Mouse (Mus musculus): ENCODE measurements at regions not wholly inside any gene's neighbourhood (a gene's known extent, or its start where the extent isn't known, plus 50 kb on each side); places are given as distances from the start of the nearest gene placed in this dataset.
A peak's percentile ranks its signal among the peaks of the same experiment; 100 is the strongest.

DNA sequence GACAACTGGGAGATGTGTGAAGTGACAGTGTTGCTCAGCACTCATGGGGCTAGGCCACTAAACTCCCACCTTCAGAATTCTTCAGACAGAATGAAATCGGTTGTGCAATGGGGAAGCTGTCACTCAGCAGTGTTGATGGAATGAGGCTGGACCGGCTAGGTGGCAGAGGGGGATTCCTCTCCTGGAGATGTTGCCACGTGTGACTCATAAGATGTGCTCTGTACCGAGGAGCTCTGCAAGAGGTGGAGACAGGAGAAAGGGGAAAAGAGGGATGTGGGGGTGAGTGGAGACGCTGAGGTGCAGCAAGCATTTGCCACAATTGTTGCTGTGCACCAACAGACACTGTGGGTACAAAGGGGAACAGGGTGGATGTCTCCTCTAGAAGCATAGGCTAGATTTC lies 133.6 kb downstream of the Gm10260 start:
- no peak for ATAC-seq (replicated peaks; ENCODE audit: insufficient number of reproducible peaks, low FRiP score, low TSS enrichment, poor library complexity, severe bottlenecking)

DNA sequence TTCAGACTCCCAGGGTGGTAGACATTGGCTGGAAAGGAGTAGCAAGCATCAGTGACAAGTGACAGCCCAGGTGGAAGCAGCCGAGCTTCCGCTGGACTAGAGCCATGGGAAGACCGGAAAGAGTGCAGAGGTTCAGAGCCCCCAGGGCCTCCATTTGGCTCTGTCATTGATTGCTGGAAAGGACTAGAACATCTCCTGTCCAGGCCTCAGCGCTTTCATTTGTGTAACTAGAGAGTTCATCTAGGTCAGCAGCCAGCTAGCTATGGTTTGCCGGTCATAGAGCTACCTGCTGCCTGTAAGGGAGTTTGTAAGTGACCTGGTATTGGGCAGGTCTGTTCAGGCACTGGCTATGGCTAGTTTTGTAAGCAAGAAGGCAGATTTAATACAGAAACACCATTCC lies 134.3 kb downstream of the Gm10260 start:
- no peak for ATAC-seq (replicated peaks; ENCODE audit: insufficient number of reproducible peaks, low FRiP score, low TSS enrichment, poor library complexity, severe bottlenecking)

DNA sequence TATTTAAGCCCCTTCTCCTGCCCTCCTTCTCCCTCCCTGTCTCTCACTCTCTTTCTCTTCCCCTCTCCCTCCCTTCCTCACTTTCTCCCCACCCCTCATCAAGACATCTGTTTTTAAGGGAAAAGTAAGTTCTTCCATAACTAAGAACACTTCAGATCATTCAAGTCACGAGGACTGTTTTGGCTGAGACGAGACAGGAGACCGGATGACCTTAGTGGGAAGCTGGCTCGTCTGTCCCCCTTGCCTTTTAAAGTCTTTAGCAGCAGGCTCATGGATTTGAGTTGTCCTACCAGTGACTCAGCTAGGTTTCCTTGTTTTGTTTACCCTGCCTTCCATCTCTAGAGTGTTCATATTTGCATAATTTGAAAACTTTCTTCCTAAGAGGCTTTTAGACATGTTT lies 135.0 kb downstream of the Gm10260 start:
- no peak for ATAC-seq (replicated peaks; ENCODE audit: insufficient number of reproducible peaks, low FRiP score, low TSS enrichment, poor library complexity, severe bottlenecking)

DNA sequence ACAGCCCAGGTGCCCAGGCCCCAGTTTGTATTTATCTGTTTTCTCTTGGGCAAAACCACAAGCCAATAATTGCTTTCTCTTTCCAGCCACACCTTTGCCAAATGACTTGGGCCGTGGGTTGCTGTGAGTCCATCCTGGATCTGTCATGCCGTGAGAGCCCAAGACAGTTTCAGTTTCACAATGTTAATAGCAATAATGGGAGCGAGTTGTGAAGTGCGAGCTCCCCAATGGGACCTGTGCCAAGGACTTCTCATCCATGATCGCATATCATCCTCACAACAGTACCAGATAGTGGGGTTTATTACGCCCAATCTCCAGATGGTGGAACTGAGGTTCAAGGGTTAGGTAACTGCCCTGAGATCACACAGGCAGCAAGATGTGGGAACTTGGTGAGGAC lies 142.2 kb downstream of the Gm10260 start:
- ATAC-seq (replicated peaks; ENCODE audit: insufficient number of reproducible peaks, low FRiP score, low TSS enrichment, poor library complexity, severe bottlenecking): no peak

DNA sequence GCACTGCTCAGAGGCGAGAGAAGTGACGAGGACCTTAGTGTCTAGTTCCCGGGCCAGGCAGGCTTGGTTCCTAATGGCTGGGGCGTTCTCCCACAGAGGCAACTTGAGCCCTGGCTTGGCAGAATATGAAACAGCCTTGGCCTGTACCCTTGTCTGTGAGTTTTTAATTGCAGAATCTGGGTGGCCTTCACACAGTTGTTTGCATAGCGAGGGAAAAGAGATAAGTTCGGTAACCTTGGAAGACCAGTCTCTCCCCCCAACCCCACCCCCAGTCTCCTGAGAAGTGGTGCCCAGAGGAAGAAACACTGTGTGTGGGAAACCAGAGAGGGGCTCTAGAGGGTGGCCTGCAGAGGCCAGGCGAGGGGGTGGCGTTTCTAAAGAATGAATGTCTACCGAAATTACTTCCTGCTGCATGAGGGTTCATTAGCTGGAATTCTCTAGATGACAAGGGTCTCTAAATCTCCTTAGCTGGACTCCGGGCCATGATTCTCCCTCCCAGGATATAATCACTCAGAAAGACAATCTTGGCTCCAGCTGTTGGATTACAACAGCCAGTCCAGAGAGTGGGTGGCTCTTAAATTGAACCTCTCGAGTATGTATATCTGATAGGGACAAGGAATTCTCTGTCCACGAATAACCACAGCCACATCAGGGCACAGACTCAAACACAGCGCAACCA lies 142.8 kb downstream of the Gm10260 start:
- no peak for ATAC-seq (replicated peaks; ENCODE audit: insufficient number of reproducible peaks, low FRiP score, low TSS enrichment, poor library complexity, severe bottlenecking)

DNA sequence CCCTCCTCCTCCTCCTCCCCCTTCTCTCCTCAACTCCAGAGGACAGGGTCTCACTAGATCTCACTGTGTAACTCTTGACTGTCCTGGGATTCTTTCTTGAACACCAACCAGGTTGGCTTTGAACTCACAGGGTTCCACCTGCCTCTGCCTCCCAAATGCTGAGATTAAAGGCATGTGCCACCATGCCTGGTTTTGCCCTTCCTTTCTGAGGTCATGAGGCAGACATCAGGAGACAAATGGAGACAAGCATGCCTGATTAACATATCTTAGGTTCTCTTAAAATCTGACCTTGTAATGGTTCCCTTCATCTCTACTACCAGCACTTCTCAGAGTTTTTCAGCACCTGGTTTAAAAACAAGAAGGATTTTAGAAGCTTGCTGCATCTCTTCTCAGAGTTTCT lies 143.5 kb downstream of the Gm10260 start:
- ATAC-seq (replicated peaks; ENCODE audit: insufficient number of reproducible peaks, low FRiP score, low TSS enrichment, poor library complexity, severe bottlenecking): no peak

DNA sequence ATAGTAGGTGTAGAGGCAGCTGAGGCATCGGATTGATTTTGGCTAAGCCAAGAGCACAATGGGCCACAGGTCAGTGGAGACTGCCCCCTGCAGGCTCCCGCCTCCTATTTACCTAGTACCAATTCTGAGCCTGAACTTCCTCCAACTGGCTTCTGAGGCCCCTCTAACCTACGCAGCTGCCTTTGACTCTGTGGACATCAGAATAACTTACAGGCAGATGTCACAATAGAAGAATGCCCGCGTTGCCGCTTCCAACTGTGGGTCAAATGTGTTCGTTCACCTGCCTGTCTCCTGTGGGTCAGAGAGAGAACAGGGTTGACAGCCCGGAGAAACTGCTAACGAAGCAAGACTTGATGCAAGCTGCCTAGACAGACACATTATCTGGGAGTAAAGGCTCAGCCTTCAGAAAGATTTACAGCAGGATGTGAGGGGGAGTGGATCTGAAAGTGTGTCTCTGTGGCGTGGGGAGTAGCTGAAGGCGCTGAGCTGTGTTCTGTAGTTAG lies 153.2 kb downstream of the Gm10260 start:
- peak; percentile 92 for ATAC-seq (replicated peaks; ENCODE audit: insufficient number of reproducible peaks, low FRiP score, low TSS enrichment, poor library complexity, severe bottlenecking)

DNA sequence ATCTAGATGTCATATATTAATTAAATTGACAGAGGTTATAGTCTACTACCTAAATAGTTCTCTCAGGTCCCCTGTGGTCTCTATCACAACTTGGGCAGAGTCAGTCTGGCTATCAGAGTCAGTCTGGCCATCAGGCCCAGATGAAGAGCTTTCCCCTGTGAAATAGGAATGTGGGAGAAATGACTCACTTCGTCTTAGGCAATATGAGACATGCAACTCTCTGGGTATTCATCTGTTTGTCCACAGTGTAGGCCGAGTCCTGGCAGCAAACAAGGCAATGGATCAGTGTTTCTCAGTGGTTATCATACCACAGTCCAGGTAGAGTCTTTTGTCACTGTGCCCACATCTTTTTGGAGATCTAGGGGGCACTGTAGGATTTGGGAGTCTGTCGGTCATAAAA lies 156.0 kb downstream of the Gm10260 start:
- no peak for ATAC-seq (replicated peaks; ENCODE audit: insufficient number of reproducible peaks, low FRiP score, low TSS enrichment, poor library complexity, severe bottlenecking)

DNA sequence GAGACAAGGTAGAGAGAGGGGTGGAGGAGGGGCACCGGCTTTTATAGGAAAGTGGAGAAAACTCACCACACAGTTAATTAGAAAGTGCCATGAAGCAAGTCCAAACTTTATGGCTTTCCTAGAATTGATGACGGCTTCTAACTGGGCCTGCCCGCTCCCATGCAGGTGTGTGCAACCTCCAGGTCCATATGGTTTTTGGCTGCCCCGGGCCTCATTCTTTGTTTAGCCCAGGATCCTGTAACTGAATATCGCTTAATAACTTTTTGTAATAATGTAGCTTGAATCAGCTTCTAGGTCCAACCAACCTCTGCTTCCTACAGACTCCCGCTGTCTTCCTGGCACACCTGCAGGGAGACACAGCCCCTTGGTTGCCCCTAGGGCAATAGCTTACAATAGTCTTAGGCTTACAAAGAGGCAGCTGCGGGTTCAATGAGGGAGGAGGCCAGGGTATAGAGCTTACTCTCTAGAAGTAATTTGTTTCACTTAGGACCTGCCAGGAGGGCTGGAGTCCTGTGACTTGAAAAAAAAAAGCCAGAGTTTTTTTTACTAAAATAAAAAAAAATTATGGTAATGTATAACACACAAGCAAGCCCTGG lies 159.2 kb downstream of the Gm10260 start:
- no peak for ATAC-seq (replicated peaks; ENCODE audit: insufficient number of reproducible peaks, low FRiP score, low TSS enrichment, poor library complexity, severe bottlenecking)

DNA sequence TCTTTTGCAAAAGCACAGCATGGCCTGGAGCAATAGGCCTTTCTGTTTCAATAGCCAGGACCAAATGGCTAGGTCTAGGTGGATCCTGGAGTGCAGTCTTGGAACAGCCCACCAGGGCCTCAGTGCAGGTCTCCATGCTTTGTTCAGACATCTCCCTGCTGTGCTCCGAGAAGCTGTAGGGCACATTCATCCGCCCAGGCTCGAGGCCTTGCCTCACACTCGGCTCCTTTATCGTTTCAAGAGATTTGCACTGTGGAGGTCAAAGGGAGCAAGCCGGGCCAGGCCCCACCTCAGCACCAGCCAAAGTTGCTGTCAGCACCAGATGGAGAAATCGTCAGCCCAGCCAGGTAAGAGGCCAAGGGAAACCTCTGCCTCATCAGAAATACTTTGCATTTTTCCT lies 160.3 kb downstream of the Gm10260 start:
- ATAC-seq (replicated peaks; ENCODE audit: insufficient number of reproducible peaks, low FRiP score, low TSS enrichment, poor library complexity, severe bottlenecking): no peak

DNA sequence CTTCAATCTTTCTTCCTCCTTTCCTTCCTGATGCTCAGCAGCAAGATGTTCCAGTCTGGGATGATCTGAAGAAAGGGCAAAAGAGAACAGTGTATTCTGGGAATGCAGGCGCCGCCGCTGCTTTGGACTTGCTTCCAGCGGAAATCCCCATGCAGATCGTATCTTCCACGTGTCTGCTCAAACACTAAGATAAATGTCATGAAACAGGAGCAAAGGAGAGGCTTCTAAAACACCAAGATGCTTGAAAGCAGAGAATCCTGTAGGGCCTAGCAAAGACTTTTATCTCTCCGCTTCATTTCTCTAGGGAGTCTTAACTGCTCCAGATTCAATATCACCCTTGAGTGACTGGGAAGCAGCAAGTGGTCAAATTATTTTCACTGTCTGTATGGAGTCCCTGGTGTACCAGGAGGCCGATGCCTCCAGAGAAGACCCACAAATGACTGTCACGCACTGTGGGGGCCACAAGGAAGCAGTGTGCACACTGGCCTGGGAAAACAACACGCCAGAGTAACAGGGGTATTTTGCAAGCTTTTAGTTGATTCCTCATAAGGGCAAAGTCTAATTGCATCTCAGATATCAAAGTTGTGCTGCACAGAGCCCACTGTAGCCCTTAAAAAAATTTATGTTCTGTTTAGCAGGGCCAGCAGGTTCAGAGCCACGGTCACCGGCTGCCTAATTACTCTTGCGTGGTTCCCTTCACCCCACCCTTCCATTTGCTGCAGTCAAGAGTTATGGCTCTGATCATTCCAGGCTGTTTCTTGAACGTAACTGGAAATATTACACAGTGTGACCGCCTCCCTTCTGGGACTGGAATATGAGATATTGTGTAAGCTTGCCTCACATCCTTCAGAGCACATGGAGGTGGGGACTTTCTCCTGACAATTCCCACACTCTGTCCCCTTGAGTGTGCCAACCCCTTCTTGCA lies 161.7 kb downstream of the Gm10260 start:
- no peak for ATAC-seq (replicated peaks; ENCODE audit: insufficient number of reproducible peaks, low FRiP score, low TSS enrichment, poor library complexity, severe bottlenecking)

DNA sequence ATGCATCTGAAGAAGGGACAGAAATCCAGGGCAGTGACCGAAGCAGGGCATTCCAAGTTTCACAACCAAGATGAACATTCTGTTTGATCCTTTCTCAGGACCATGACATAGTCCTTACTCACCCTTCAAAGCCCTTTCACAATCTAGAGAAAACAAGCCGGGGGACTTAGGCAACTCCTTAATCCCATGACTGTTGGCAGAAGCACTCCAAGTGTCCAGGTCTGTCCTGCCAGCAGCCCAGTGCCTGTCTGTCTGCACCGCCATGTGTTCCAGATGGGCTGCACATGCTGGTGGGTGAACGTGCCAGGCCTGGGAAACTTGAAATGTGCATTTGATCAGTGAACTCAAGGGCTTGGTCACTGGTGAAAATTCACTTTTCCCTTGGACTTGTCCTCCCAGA lies 165.6 kb downstream of the Gm10260 start:
- no peak for ATAC-seq (replicated peaks; ENCODE audit: insufficient number of reproducible peaks, low FRiP score, low TSS enrichment, poor library complexity, severe bottlenecking)

DNA sequence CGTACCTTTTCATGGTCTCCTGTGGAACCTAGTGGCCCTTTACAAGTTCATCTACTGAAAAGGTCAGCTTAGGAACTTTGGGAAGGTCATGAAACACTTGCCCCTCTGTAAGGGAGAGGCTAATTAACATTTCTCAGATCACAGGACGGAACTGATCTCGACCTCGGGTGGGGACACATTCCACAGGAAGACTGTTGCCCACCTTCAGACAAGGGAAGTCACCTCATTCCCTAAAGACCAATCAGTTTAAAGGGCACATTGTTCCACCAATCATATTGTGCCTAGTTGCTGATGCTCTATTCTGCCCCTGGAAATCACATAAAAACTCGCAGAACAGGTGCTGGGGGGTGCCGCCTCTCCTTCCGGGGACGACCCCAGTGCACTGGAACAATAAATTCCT lies 170.8 kb downstream of the Gm10260 start:
- ATAC-seq (replicated peaks; ENCODE audit: insufficient number of reproducible peaks, low FRiP score, low TSS enrichment, poor library complexity, severe bottlenecking): no peak

DNA sequence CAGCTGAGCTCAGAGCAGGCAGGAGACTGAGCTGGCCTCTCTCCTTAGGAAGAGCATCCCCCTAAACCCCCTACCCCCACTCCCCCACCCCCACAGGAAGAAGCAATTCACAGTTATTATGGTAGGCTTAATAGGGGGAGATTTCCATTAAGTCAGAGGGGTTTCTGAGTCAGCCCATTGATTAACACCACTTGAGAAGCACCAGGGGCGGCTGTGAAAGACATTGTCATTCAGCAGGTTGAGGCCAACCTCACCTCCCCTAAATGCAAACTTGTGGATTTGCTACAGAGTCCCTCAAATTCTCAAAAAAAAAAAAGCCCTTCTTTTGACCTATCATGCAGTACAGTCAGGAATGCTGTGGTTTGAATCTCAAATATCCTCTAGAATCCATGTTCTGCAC lies 172.3 kb downstream of the Gm10260 start:
- ATAC-seq (replicated peaks; ENCODE audit: insufficient number of reproducible peaks, low FRiP score, low TSS enrichment, poor library complexity, severe bottlenecking): no peak

DNA sequence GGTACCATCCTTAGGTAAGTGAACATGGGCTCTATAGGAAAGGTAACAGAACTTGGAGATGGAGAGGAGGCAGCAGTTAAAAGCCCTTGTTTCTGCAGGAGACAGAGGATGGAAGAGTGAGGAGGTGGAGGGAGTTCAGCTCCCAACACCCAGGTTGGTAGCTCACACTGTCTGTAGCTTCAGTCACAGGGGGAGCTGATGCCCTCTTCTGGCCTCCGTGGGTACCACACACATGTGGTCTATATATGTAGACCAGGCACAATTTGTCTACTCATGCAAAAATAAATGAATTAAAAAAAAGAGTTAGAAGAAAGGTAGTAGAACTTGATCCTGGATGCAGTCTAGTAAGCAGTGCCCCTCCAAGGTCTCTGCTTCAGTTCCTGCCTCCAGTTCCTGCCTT lies 173.3 kb downstream of the Gm10260 start:
- no peak for ATAC-seq (replicated peaks; ENCODE audit: insufficient number of reproducible peaks, low FRiP score, low TSS enrichment, poor library complexity, severe bottlenecking)

DNA sequence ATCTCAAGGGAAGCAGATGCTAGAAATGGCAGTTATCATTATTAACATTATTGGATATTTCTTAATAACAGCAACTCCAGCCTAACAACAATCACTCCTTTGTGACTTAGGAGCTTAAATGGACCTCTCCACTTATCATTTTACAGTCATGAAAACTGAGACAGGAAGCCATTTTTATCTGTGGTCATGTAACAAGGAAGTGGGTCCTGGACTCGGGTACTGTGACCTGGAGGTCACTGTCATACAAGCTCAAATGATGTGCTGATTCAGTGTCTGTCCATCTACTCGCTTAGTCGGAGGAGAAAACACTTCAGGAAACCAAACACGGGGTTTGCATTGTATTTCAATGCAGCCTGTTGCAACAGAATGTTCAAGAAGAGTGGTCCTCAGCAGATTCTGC lies 176.4 kb downstream of the Gm10260 start:
- 0 out of 2 replicates have a peak, but pooled peaks have one; percentile 47 for ATAC-seq (replicated peaks; ENCODE audit: insufficient number of reproducible peaks, low FRiP score, low TSS enrichment, poor library complexity, severe bottlenecking)

DNA sequence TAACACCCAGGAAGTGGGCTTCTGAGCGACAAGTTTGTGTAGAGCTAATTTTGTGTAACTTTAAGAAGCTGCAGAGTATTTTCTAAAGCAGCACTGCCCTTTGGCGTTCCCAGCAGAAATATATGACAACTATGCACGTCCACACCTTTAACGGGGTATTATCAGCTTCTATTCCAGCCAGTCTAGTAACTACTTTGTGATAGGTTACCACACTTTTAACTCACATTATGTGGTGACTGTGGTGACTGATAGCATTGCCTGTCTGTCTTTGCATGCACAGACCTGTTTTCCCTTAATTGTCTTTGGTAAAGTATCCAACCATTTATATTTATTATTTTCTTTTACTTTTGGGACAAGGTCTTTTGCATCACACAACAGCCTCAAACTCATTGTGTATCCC lies 179.1 kb downstream of the Gm10260 start:
- no peak for ATAC-seq (replicated peaks; ENCODE audit: insufficient number of reproducible peaks, low FRiP score, low TSS enrichment, poor library complexity, severe bottlenecking)

DNA sequence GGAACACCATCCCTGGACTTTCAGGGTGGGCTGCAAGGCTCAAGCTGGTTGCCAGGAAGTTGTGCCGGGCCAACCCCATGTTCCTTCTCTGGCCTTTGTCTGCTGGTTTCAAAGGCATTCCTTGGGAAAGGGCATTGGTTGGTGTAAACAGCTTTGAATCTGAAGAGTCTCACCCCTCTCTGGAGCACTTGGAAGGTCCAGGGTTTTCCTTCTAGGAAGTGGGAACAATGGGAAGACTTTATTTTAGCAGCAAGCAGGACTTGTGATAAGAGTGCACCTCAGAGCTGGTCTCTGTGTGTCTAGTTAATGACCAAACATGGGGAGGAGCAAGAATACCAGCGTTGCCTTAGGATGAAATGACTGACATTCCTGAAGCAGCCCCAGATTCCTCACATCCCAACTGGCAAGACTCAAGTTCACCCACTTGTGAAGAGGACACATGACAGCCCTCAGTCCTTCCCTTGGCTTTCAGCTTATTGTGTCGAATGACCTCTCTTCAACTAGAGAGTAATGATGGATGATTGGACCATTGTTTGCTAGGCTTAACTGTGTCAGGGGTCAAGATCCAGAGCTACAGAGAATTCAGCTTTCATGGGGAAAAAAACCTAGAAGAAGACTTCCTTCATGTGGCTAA lies 180.1 kb downstream of the Gm10260 start:
- no peak for ATAC-seq (replicated peaks; ENCODE audit: insufficient number of reproducible peaks, low FRiP score, low TSS enrichment, poor library complexity, severe bottlenecking)

DNA sequence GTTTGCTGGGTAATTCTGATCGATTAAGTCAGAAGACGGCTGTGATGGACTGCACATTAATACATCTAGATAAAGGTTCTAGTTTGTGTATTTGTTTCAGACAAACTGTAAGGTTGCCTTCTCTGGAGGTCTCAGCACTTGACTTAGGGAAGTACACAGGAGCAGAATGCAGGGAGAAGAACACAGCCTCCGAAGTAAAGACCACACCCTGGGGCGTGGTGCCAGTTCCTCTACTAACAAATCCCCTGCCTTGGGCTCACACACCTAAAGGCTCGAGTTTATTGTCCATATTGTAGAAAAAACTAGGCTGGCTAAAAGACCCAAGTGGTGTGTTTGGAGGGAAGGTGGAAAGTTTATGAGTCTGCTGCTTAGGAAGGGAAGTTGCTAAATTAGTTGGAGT lies 181.8 kb downstream of the Gm10260 start:
- ATAC-seq (replicated peaks; ENCODE audit: insufficient number of reproducible peaks, low FRiP score, low TSS enrichment, poor library complexity, severe bottlenecking): peak; percentile 69; the same call in 1 of the 2 replicates

Measured in monocyte, adult 5-6 weeks (primary cell).